Mouse (Mus musculus) bone marrow macrophage, adult 2 months (primary cell): ENCODE measurements around the gene Rgs9.

Experiments used
- CTCF ChIP-seq: IDR thresholded peaks from 2 replicates; pipeline ENCODE4 v1.5.1; 2012; ENCODE audit warnings: low read depth, mild to moderate bottlenecking, low read length, moderate library complexity
- POLR2A ChIP-seq: IDR thresholded peaks from 2 replicates; pipeline ENCODE4 v1.6.1; 2012; ENCODE audit warnings: mild to moderate bottlenecking, low read depth, low read length, borderline replicate concordance

DNA sequence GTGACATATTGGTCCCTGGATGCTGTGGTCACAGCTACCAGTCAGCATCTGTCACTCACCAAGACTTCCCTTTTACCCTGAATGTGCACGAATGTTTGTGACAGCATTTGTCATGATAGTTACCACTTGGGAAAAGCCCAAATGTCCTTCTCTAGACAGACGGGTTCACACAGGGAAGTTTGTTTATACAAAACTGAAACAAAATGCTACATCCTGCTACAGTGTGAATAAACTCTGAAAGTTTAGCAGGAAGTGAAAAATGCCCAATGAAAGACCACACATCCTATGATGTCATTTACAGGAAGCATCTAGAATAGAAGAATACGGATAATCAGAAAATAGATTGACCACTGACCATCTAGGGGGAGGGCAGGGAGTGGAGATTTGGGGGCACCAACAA is 51.0 kb downstream of the Rgs9 start:
- no peak for TF ChIP-seq CTCF
- no peak for TF ChIP-seq POLR2A
